Mouse (Mus musculus) adrenal gland, adult 2 months (tissue): ENCODE results near the gene Mpp5. TPM values are rescaled to one million over a fixed set of nuclear protein-coding genes. Genes with fewer than 3 reads are reported as not detected.
A peak's percentile ranks its signal among the peaks of the same experiment; 100 is the strongest.

Experiments used
- DNase-seq: peaks from one replicate; pipeline ENCODE4 v3.0.0; 2021
- long read RNA-seq: library from polyadenylated mRNA; stranded (forward); transcript quantifications from one replicate; pipeline ENCODE4 v2.0.0, GENCODE M21; 2021
- polyA plus RNA-seq: library from polyadenylated mRNA; depleted of rRNA; stranded (reverse); fragments of >200 nt; gene quantifications from 2 replicates; pipeline ENCODE4 v1.2.3, GENCODE M21; 2012; rRNA removed
- total RNA-seq, 2 experiments: library from RNA; stranded (reverse); gene quantifications; 2 replicates each; pipeline ENCODE4 v1.2.3; 2021

The Mpp5 gene
- total RNA-seq (10 to 100 TPM; 26.9 to 36.3 TPM), polyA plus RNA-seq (0.33 and 0.36 TPM in 2 replicates)
- long read RNA-seq, full-length matches to known transcripts = 3 of 9 reads
- long read RNA-seq, partial matches to known transcripts = 0 of 9 reads
- long read RNA-seq, other reads (novel, unspliced or antisense) = 6 of 9 reads

GRCm38 (mm10) chr12:78748557-78749377 is at the start of gene Mpp5:
Gene Mpp5, plus strand, starts transcription at chr12:78748907.
- DNase-seq = peak; percentile 99

DNA sequence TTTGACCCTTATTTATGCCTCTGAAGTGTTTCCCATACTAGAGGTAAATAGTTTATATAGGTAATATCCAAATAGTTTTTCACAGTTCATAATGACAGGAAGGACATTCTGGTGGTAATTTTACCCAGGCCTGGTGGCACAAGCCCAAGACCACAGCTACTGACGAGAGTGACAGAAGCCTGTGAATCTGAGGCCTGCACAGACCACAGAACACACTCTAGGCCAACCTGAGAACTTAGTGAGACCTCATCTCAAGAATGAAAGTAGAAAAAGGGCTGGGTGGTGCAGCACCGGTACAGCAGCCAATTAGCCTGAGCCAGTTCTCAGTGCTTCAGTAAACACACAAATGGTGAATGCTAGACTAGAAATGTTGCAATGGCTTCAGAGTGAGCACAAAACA is 30.9 kb upstream of the Mpp5 start:
- no peak for DNase-seq

DNA sequence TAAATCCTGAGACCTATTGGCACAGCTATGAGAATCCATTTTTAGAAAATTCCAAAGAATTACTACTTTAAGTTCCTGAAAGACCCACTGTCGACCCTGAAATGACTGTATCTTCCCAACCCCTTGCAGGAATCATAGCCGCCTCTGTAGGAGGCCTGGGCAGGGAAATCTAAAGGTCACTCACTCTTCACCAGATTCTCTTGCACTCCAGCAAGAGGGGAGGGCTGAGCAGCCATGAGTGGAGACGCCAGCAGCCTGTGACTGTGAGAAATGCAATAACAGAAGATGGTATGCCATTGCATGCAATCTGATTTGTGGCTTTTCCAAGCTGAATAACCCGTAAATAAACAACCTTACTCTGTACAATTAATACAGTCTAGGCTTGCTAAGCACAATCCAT is 21.0 kb upstream of the Mpp5 start:
- no peak for DNase-seq

DNA sequence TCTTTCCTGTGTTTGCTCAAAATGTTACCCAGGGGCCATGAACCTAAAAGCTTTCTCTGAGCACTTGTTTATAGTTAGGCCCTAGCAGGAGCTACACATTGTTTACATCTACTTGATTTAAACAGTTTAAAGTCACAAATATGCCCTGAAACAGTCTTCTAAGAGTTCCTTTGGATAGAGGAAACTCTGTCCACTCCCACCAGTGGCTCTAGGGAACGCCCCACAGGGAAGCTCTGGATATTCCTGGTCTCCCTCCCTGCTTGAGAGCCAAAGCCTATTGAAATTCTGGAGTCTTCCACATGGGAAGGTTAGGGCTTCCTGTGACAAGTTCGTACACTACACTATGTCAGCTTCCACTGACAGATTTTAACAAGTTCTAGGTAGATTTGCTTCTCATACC is 9.1 kb upstream of the Mpp5 start:
- no peak for DNase-seq

DNA sequence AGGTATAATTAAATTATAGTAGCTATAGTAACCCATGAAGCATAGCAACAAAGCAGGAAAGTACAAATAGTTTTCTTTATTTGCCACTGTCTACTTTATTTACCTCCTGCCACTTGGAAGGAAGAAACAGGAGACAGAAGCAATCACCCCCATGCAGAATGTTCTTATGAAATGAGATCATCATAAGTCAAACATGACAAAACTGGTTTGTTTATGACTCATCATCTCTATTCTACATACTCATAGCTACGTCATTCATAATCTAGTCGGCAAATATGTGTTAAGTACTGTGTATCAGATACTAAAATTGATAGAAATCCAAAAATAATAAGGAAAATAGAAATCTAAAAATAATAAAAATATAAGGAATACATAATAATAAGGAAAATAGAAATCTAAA is 8.4 kb upstream of the Mpp5 start:
- DNase-seq = no peak

DNA sequence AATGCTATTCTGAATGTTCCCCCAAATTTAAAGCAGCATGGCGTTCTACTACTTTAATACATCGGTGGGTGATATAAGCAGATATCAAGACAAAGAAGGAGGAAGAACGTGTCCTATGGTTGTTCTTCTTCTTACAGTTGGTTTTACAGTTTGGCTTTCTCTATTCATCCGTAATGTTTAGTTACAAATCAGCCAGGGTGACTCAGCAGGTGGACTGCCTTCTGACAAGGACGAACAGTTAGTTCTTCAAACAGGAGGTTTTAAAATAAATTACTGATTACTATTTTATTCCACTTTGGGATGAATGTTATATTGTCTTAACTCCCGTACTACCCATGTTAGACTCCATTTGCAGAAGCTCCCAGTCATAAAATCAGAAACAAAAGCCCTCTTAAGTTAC is 2.5 kb upstream of the Mpp5 start:
- peak; percentile 18 for DNase-seq

- DNase-seq = no peak
These were observed 1.3 kb upstream of the Mpp5 start for GRCm38 (mm10) chr12:78747406-78747805.

DNA sequence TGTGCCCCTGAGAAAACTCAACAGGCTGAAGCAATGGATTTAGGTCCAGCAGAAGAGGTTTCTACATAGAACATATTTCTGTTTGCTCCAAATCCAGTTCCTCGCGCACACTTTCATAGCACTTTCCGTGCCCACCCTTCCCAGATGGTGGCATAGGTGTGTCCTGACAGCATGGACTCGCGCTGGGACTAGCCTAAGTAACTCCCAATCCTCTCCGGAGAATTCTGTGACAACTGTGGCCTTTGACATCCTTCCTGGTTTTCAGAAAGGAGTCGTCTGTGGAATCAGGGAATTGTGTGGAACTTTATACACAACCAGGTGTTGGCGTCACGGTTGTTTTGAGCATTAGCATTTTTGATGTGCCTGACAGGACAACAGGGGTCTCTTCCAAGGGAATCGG is 594 bp upstream of the Mpp5 start:
- no peak for DNase-seq

- DNase-seq = peak; percentile 87
These were observed 683 bp downstream of the Mpp5 start for GRCm38 (mm10) chr12:78749378-78749801.

DNA sequence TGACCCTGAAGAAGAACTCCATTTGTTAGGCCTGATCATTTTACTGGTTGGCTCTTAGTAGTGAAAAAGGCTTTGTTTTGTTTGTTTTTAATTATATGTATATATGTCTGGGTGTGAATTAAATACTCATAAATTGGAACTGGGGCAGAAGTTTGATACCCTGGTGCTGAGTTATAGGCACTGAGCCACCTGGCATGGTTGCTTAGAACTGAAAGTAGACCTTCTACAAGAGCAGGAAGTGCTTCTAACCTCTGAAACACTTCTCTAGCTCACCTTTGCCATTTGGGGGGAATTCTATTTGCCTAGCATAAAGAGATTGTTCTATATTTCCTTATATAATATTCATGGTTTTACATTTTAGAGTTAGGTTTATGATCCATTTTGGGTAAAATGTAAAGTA is 13.3 kb downstream of the Mpp5 start:
- no peak for DNase-seq

DNA sequence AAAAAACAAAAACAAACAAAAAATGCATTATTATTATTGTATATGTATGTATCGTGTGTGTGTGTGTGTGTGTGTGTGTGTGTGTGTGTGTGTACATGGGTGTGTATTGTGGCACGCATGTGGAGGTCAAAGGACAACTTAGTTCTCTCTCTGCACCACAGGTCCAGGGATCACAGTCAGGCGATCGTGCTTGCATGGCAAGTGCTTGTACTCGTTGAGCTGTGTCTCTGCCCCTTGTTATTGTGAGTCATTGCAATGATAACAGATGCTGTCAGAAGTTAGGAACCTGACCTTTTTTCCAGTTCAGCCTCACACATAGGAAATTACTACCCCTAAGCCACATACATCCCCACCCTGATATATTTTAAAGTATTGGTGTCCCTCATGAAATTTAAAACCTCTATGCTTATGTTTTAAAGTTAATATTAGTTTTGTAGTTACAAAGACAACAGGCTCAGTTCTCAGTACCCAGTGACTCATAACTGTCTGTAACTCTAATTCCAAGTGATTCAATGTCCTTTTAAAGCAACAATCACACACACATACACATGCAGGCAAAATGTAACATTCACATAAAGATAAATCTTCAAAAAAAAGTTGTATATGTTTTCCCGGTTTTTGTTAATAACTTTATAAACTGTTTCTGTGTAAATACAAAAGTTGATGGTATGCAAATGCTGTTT is 20.5 kb downstream of the Mpp5 start:
- DNase-seq = peak; percentile 47

GRCm38 (mm10) chr12:78773211-78773610 is 24.5 kb downstream of the Mpp5 start:
- no peak for DNase-seq

GRCm38 (mm10) chr12:78777916-78778315 is 29.2 kb downstream of the Mpp5 start:
- no peak for DNase-seq

GRCm38 (mm10) chr12:78778423-78779067 is 29.8 kb downstream of the Mpp5 start:
- DNase-seq = no peak

DNA sequence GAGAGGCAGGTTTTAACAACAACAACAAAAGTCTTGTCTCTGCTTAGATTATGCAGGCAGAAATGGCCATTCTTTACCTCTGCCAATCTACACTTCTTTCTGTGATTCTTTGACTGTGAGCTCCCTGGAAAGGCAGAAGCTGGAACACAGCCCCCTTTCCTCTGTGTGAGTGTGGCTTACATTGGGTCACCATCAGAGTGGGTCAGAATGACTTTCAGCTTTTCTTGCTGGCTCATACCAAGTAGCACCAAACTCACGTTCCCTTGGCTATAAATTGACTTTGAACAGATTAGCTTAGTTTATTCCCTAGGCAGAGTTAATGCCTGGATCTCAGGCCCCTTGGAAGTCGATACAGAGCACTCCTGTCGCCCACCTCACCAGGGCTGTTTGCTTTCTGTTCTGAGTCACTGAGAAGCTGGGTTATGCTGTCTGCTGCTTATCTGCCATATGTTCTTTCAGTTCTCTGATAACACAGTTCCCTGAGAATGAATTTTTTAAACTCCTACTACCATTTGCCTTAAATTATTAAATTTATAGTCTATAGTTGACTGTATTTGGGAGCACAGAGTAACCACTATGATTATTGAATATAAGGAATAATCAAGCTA is 39.7 kb downstream of the Mpp5 start:
- no peak for DNase-seq

- no peak for DNase-seq
These were observed 42.1 kb downstream of the Mpp5 start for GRCm38 (mm10) chr12:78790791-78791190.

GRCm38 (mm10) chr12:78794236-78794635 is 45.5 kb downstream of the Mpp5 start:
- no peak for DNase-seq

GRCm38 (mm10) chr12:78800036-78800435 is 51.3 kb downstream of the Mpp5 start:
- DNase-seq = no peak

GRCm38 (mm10) chr12:78801836-78802235 is 53.1 kb downstream of the Mpp5 start:
- no peak for DNase-seq

- no peak for DNase-seq
These were observed 65.7 kb downstream of the Mpp5 start for GRCm38 (mm10) chr12:78814437-78814836.

DNA sequence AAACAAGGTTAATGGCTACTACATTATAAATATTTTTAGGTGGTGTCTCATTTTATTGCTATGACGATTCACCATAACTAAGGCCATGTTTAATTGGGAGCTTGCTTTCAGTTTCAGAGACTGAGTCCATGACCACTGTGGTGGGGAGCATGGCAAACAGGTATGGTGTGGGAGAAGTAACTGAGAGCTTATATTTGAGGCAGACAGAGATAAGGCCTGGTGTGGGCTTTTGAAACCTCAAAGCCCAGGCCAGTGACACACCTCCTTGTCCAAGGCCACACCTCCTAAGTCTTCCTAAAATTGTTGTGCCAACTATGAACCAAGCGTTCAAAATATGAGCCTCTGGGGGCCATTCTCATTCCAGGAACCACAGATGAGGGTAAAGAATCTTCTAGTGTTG is 85.8 kb downstream of the Mpp5 start:
- no peak for DNase-seq

- DNase-seq = no peak
These were observed 91.2 kb downstream of the Mpp5 start for GRCm38 (mm10) chr12:78839906-78840305.
